Mouse (Mus musculus): ENCODE results near the gene Plcl2. TPM values are rescaled to one million over a fixed set of nuclear protein-coding genes. Genes with fewer than 3 reads are reported as not detected.

Gene Plcl2
- polyA plus RNA-seq, 1 experiment: not detected

DNA sequence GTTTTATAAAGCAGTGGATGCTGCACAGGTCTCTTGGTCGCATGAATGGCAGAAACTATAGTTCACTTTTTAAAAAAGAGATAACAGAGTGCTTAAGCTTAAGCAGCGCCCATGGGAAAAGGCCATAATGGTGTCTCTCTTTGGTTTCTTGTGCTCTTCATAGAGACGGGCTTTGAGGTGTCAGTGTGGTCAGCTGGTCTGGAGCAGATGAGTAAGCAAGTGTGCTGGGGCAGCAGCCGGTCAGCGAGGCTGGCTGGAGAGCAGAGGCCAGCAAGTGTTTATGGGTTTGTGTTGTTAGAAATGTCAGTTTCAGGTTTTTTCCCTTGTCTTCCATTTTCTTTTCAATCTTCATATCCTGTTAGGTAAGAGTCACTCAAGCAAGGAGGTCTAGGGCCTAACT, 3.0 kb downstream of the Plcl2 start:
- no peak for TF ChIP-seq GATA1 (IDR thresholded peaks at IDR 0.05; ENCODE audit: low read length)

DNA sequence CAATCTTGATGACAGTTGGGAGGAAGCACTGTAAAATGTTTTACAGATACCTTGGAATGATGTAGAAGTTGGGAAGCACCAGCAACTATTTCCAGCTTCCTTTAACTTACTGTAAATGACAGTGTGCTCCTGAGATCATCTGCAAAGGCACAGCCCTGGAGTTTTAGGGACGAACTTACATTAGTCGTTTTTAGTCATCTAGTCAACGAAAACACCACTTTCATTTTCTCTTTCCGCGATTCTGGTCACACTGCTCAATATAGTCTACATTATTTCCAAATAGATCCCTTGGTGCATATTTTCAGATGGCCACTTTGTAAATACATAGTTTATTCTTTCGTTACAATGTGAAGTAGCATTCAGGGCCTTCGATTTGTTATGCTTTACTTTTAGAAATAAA, 3.6 kb downstream of the Plcl2 start:
- TF ChIP-seq GATA1 (IDR thresholded peaks at IDR 0.05; ENCODE audit: low read length): no peak

DNA sequence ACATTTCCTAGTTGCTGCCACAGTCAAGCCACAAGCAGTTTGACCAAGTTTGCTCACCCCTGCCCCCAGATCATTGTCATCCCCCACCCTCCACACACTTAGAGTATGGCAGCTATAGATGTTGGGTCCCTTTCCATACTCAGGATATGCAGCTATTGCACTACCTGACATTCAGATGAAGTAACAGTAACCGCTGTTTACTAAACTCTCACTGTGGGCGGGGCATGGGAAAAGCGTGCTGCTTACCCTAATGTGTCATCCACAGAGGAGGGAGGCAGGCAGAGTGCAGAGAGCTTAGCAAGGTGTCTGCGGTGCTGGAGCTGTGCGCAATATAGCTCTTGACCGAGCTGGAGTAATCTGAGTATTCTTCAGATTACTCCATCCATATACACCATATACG, 4.2 kb downstream of the Plcl2 start:
- TF ChIP-seq GATA1 (IDR thresholded peaks at IDR 0.05; ENCODE audit: low read length): no peak

DNA sequence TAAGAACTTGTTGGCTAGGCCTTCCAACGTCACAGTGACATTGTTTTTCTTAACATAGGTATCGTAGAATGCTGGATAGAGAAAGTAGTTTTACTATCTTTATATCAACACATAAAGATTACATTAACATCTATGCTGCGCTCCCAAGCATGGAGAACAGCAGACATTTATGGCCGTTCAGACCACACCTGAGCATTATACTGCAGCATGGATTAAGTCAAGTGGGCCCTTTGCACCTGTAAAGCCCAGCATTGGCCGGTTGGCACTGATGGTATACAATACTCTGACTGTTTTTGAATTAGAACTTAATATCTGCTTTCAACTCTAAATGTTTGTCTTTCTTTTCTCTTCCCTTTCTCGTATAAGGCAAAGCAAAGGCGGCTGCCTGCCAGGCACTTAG, 4.8 kb downstream of the Plcl2 start:
- TF ChIP-seq GATA1 (IDR thresholded peaks at IDR 0.05; ENCODE audit: low read length): no peak

DNA sequence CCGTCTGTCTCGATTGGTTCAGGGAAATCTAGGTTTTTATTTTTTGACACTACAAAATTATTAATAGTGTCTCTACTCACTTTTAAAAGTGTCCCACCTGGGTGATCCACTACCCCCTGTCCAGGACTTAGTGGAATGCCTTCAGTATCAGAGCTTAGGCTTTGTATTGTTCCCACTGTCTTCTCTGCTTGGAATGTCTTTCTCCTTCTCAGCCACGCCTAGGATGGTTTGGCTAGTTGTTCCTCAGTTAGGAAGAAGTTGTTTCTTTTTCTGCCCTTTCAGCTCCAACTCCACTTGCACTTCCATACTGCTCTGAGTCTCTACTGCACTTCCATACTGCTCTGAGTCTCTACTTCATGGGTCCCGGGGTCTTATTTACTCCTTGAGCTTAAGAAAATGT, 6.7 kb downstream of the Plcl2 start:
- no peak for TF ChIP-seq GATA1 (IDR thresholded peaks at IDR 0.05; ENCODE audit: low read length)

GRCm38 (mm10) chr17:50517781-50518415, 8.7 kb downstream of the Plcl2 start:
- no peak for TF ChIP-seq GATA1 (IDR thresholded peaks at IDR 0.05; ENCODE audit: low read length)

GRCm38 (mm10) chr17:50519588-50519987, 10.4 kb downstream of the Plcl2 start:
- no peak for TF ChIP-seq GATA1 (IDR thresholded peaks at IDR 0.05; ENCODE audit: low read length)

DNA sequence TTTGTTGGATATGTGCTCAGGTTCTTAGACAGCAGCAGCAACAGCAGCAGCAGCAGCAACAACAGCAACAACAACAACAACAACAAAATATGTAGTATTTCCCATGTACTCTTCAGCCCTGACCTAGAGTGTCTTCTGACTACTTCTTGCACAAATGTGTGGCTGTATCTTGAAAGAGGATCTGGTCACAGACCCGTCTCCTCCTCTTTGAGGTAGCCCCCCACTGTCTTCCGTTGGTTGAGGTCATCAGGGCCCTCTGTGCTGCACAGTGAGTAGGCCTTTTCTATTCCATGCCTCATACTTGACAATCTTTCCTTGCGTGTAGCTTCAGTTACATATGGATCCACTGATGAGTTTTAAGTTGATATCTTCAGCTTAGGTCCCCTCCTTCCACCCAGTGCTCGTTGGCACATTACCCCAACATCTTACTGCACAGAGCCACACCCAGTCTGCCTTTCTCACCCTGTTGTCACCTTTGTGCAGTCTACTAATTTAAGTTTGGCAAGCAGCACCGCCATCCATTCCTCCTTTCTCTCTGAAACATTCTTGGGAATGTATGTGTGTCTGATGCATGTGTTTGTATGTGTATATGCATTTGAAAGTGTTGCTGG, 13.4 kb downstream of the Plcl2 start:
- no peak for TF ChIP-seq GATA1 (IDR thresholded peaks at IDR 0.05; ENCODE audit: low read length)

- no peak for TF ChIP-seq GATA1 (IDR thresholded peaks at IDR 0.05; ENCODE audit: low read length)
These were observed 15.8 kb downstream of the Plcl2 start for GRCm38 (mm10) chr17:50524970-50525369.

DNA sequence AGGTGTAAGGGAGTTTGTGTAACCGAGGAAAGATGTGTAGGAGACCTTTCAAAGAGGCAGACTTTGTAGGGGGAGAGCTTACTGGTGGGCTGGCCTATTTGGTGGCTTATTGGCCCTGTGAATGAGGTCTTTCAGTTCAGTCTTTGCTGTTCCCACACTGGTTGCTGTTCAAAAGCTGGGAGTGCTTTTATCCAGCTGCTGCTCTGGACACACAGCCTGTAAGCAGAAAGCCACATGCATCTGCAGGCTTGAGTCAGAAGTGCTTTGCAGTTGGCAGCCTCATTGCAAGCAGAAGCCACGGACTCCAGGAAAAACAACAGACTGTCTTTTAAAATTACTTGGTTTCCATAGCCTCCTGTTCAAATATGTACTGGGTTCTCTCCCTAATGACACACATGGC, 16.6 kb downstream of the Plcl2 start:
- TF ChIP-seq GATA1 (IDR thresholded peaks at IDR 0.05; ENCODE audit: low read length): no peak

DNA sequence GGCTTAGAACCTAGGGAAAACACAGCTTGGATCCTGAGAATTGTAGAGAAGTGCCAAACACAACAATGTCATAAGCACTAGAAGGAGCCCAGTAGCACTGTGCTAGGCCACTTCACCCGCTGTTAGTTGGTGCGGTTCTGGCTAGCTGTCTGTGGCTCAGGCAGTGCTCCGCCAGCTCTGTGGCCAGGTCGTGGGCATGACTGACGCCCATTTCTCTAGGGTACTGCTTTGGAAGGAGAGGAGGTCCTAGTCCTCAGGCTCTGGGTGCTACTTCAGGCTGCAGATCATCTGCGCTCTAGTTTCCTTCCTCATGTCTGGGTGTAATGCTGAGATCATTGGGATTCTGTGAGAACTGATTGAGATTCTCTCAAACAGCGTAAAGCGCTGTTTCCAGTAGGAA, 20.9 kb downstream of the Plcl2 start:
- TF ChIP-seq GATA1 (IDR thresholded peaks at IDR 0.05; ENCODE audit: low read length): no peak

GRCm38 (mm10) chr17:50536409-50537194, 27.4 kb downstream of the Plcl2 start:
- no peak for TF ChIP-seq GATA1 (IDR thresholded peaks at IDR 0.05; ENCODE audit: low read length)

GRCm38 (mm10) chr17:50537786-50538185, 28.6 kb downstream of the Plcl2 start:
- no peak for TF ChIP-seq GATA1 (IDR thresholded peaks at IDR 0.05; ENCODE audit: low read length)

DNA sequence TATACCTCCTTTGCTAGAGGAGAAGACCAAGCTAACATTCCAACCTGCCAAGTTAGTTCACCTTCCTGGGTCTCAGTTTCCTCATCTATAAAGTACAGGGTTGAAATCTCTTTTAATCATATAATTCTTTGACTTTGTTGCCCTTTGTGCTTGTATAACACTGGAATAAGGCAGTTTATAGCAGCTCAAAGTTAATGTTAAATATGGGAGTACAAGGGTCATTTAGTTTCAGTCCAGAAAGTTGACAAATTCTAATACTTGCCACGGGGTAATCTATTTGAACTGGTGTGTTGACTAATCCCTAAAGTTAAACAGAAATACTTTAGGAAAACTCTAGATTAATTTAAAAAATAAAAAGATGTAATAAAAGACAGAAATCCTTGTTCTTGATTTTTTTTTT, 35.7 kb downstream of the Plcl2 start:
- TF ChIP-seq GATA1 (IDR thresholded peaks at IDR 0.05; ENCODE audit: low read length): no peak

- TF ChIP-seq GATA1 (IDR thresholded peaks at IDR 0.05; ENCODE audit: low read length): no peak
These were observed 36.1 kb downstream of the Plcl2 start for GRCm38 (mm10) chr17:50545274-50545673.

- TF ChIP-seq GATA1 (IDR thresholded peaks at IDR 0.05; ENCODE audit: low read length): no peak
These were observed 42.9 kb downstream of the Plcl2 start for GRCm38 (mm10) chr17:50552130-50552529.
